Mouse (Mus musculus) bone marrow, adult 2 months (tissue): ENCODE data around the gene Cadps.

ENCODE experiments used
- CTCF ChIP-seq: fragments of 200-500 bp; IDR thresholded peaks from 2 replicates; pipeline ENCODE4 v1.5.1; 2011; ENCODE audit warnings: low read length, control low read depth; ENCODE audit not compliant: control insufficient read depth, insufficient read depth
- POLR2A ChIP-seq: fragments of 200-500 bp; IDR thresholded peaks from 2 replicates; pipeline ENCODE4 v1.6.1; 2011; ENCODE audit warnings: low read depth, mild to moderate bottlenecking, control low read depth, low read length, borderline replicate concordance; ENCODE audit not compliant: control insufficient read depth

DNA sequence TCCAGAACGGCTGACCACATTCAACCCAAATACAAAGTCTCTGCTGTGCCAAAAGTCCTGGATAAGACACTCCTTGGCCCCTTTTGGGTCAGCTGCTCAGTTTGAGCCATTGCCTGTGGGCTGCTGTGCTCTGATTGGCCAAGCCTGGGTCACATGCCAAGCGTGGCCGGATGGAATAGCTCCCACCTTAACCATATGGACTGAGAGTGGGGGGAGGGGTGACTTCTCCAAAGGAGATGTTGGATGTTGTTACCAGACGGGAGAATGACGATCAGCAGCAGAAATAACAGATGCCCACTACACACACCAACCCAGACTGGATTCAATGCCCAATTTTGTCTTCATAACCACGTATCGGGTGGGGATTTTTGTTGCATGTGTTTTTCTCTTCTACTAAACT, 488.0 kb downstream of the Cadps start:
- no peak for TF ChIP-seq CTCF
- TF ChIP-seq POLR2A, result no peak
